16 mouse cellular contexts compared by ENCODE assay signal in the genomic region with DNA sequence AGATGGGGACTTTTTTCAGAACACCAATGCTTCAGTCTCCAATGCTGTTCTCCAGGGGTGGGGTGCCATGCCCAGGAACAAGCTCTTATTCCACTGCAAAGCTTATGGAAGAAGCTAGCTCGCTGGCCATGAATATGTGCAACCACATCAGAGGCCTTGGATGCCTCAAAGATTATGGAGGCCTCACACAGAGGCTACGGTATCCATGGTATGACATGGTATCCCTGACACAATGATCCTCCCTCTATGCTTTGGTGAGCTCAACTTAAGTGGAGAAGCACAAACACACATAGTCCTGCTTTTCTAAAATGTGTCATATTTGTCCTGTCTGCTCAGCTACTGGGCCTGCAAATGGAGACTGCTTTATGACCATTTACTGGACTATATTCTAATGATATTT.
"Had no signal": no experiment of that assay in that cellular context is flagged by ENCODE, and none has a peak within 500 bp of the region (broad histone marks: within the 10 kb centered on the region; RNA-seq: fewer than 3 reads in every experiment).

No protein-coding gene starts in this region.

- H3K36me3 ChIP-seq: neural tube, embryonic 13.5 days; neural tube, embryonic 15.5 days; stomach, embryonic 15.5 days had no signal

- H3K4me3 ChIP-seq: neural tube, embryonic 13.5 days; neural tube, embryonic 15.5 days; stomach, embryonic 15.5 days had no signal

- H3K9ac ChIP-seq: neural tube, embryonic 13.5 days; neural tube, embryonic 15.5 days; stomach, embryonic 15.5 days had no signal

- H3K27ac ChIP-seq: neural tube, embryonic 13.5 days; neural tube, embryonic 15.5 days; stomach, embryonic 15.5 days; stomach, postnatal 0 days had no signal

- DNase-seq: retina, postnatal 1 day; right cerebral cortex, adult 18-20 months; right cerebral cortex, postnatal 14 days; right cerebral cortex, postnatal 25 days; right cerebral cortex, postnatal 4 days; spleen, adult 18-20 months; thymus, adult 18-20 months; thymus, adult 2 months; thymus, postnatal 14 days; thymus, postnatal 25 days; thymus, postnatal 36 days; thymus, postnatal 4 days had no signal

- H3K4me2 ChIP-seq: neural tube, embryonic 13.5 days; neural tube, embryonic 15.5 days; stomach, embryonic 15.5 days had no signal

- H3K27me3 ChIP-seq: neural tube, embryonic 13.5 days; neural tube, embryonic 15.5 days; stomach, embryonic 15.5 days had no signal

- H3K9me3 ChIP-seq: neural tube, embryonic 13.5 days; neural tube, embryonic 15.5 days; stomach, embryonic 15.5 days had no signal

- H3K4me1 ChIP-seq: neural tube, embryonic 13.5 days; neural tube, embryonic 15.5 days; stomach, embryonic 15.5 days had no signal
